Mouse (Mus musculus): ENCODE data around the gene Eif4e1b. TPM values are rescaled to one million over a fixed set of nuclear protein-coding genes. Genes with fewer than 3 reads are reported as not detected.

Gene Eif4e1b
- total and polyA plus RNA-seq, 2 experiments = not detected

DNA sequence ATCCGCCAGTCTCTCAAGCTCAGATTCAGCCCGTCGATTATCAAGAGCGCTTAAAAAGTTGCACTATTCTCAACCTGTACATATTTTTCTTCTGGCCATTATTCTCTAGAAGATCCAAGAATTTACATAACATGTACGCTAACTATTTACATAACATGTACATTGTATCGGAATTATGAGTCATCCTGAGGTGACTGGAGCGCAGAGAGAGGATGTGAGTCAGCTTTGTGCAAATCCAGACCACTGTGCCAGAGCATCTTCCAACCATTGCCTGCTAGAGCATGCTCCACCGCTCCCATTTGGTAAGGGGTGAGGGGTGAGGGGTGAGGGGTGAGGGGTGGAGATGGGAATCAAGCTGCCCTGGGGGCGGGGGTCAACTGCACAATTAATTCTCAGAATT, 29.6 kb downstream of the Eif4e1b start:
- no peak for DNase-seq (ENCODE audit: extremely low read depth, low read depth, low spot score)
- Histone ChIP-seq H3K36me3 (ENCODE audit: control insufficient read depth, insufficient read depth, low read length) (no peaks in the 10 kb centered on the region), H3K4me3 (ENCODE audit: insufficient read depth, low read depth, low read length) (no peak overlapping the region), H3K4me1 (ENCODE audit: control insufficient read depth, insufficient read depth, low read length) (no peaks in the 10 kb centered on the region), H3K27ac (replicated peaks; ENCODE audit: insufficient read depth, low read depth, low read length) (no peak overlapping the region), H3K27me3 (ENCODE audit: control insufficient read depth, insufficient read depth, low read length) (no peaks in the 10 kb centered on the region), H3K9ac (ENCODE audit: low read depth, low read length) (no peak overlapping the region), H3K79me2 (ENCODE audit: control insufficient read depth, insufficient read depth, low read length) (no peaks in the 10 kb centered on the region)
- TF ChIP-seq CTCF (IDR thresholded peaks at IDR 0.05; ENCODE audit: low read depth, low read length) (no peak), POLR2A (IDR thresholded peaks at IDR 0.05; ENCODE audit: extremely low read depth, insufficient read depth, low read length) (no peak)
- WGBS = 76% methylated on average over 9 of the region's 9 CpGs

GRCm38 (mm10) chr13:54818399-54819254, 34.8 kb downstream of the Eif4e1b start:
- Histone ChIP-seq H3K36me3 (ENCODE audit: control insufficient read depth, insufficient read depth, low read length) (no peaks in the 10 kb centered on the region), H3K27ac (replicated peaks; ENCODE audit: insufficient read depth, low read depth, low read length) (no peak overlapping the region), H3K4me1 (ENCODE audit: control insufficient read depth, insufficient read depth, low read length) (no peaks in the 10 kb centered on the region), H3K79me2 (ENCODE audit: control insufficient read depth, insufficient read depth, low read length) (no peaks in the 10 kb centered on the region), H3K4me3 (ENCODE audit: insufficient read depth, low read depth, low read length) (no peak overlapping the region; the same call in 1 of the 2 replicates), H3K27me3 (ENCODE audit: control insufficient read depth, insufficient read depth, low read length) (no peaks in the 10 kb centered on the region), H3K9ac (ENCODE audit: low read depth, low read length) (no peak overlapping the region)
- DNase-seq (ENCODE audit: extremely low read depth, low read depth, low spot score) = peak; percentile 7
- TF ChIP-seq CTCF (IDR thresholded peaks at IDR 0.05; ENCODE audit: low read depth, low read length) (no peak), POLR2A (IDR thresholded peaks at IDR 0.05; ENCODE audit: extremely low read depth, insufficient read depth, low read length) (no peak)
- WGBS = 49% methylated on average over 17 of the region's 17 CpGs

- Histone ChIP-seq H3K27ac (replicated peaks; ENCODE audit: insufficient read depth, low read depth, low read length) (no peak overlapping the region), H3K9ac (ENCODE audit: low read depth, low read length) (no peak overlapping the region), H3K27me3 (ENCODE audit: control insufficient read depth, insufficient read depth, low read length) (no peaks in the 10 kb centered on the region), H3K4me1 (ENCODE audit: control insufficient read depth, insufficient read depth, low read length) (no peaks in the 10 kb centered on the region), H3K79me2 (ENCODE audit: control insufficient read depth, insufficient read depth, low read length) (no peaks in the 10 kb centered on the region), H3K36me3 (ENCODE audit: control insufficient read depth, insufficient read depth, low read length) (no peaks in the 10 kb centered on the region), H3K4me3 (ENCODE audit: insufficient read depth, low read depth, low read length) (no peak overlapping the region)
- no peak for DNase-seq (ENCODE audit: extremely low read depth, low read depth, low spot score)
- TF ChIP-seq POLR2A (IDR thresholded peaks at IDR 0.05; ENCODE audit: extremely low read depth, insufficient read depth, low read length) (no peak), CTCF (IDR thresholded peaks at IDR 0.05; ENCODE audit: low read depth, low read length) (no peak)
- 80% methylated on average over 4 of the region's 4 CpGs for WGBS
Measured at GRCm38 (mm10) chr13:54821106-54821505, 37.3 kb downstream of the Eif4e1b start.

DNA sequence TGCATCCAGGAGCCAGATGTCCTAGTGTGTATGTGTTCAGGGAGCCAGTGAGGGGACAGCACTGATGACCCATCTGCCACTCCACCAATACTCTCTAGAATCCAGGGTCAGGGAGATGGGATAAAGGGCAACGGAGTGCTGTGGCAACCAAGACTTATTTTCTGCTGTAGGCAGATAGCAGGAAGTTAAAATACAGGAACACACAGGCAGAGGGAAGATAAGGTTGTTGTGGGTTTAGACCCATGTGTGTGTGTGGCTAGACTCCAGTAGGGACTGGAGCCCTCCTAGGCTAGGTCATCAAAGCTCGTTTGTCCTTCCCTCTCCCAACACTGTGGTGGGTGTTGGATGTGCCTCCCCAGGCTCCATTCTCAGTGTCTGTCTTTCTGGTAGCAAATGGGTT, 38.1 kb downstream of the Eif4e1b start:
- Histone ChIP-seq H3K79me2 (ENCODE audit: control insufficient read depth, insufficient read depth, low read length) (no peaks in the 10 kb centered on the region), H3K4me1 (ENCODE audit: control insufficient read depth, insufficient read depth, low read length) (no peaks in the 10 kb centered on the region), H3K4me3 (ENCODE audit: insufficient read depth, low read depth, low read length) (no peak overlapping the region), H3K9ac (ENCODE audit: low read depth, low read length) (no peak overlapping the region), H3K27ac (replicated peaks; ENCODE audit: insufficient read depth, low read depth, low read length) (no peak overlapping the region), H3K36me3 (ENCODE audit: control insufficient read depth, insufficient read depth, low read length) (no peaks in the 10 kb centered on the region), H3K27me3 (ENCODE audit: control insufficient read depth, insufficient read depth, low read length) (no peaks in the 10 kb centered on the region)
- no peak for TF ChIP-seq CTCF (IDR thresholded peaks at IDR 0.05; ENCODE audit: low read depth, low read length)
- TF ChIP-seq POLR2A (IDR thresholded peaks at IDR 0.05; ENCODE audit: extremely low read depth, insufficient read depth, low read length) = no peak
- 59% methylated on average over 2 of the region's 2 CpGs for WGBS
- DNase-seq (ENCODE audit: extremely low read depth, low read depth, low spot score) = no peak

DNA sequence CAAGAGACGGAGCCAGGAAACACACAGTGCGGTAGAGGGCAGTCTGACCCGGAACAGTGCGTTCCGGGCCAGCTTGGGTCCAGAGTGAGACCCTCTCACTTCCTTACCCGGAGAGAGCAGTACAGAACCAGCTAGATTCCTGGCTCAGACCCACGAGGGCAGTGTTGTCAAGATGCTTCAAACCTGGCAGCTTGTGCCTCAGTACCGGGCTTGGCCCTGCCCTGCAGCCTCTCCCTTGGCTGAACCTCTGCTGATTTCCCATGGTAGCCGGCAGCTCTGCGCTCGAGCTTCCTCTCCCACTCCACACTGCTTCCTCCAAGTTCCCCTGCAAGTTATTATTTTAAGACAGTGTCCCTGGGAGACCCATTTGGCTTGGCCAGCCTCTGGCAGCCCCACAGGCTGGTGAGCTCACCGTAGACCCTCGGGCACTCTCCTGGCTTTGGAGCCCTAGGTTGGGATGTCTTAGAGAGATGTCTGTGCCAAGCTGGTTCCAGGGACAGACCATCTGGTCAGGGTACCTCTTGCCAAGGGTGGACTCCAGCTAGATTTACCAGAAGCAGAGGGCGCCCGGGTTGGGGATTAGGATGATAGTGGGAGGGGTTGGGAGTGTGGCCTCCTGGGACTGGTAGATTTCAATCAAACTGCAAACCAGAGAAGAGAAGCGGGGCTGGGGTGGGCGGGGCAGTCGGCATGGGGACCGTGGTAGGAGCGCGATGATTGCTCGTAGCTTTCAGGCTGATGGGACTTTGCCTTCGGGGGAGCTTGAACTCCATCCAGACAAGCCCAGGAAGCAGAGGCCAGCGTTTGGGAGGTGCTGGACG, 40.5 kb downstream of the Eif4e1b start:
- DNase-seq (ENCODE audit: extremely low read depth, low read depth, low spot score) = peak; percentile 11
- no peaks in the 10 kb centered on the region for H3K36me3 ChIP-seq (ENCODE audit: control insufficient read depth, insufficient read depth, low read length)
- H3K27me3 ChIP-seq (ENCODE audit: control insufficient read depth, insufficient read depth, low read length) = peaks cover 4% of the 10 kb centered on the region; the same call in 1 of the 2 replicates
- no peaks in the 10 kb centered on the region for H3K4me1 ChIP-seq (ENCODE audit: control insufficient read depth, insufficient read depth, low read length)
- H3K27ac ChIP-seq (replicated peaks; ENCODE audit: insufficient read depth, low read depth, low read length) = no peak overlapping the region
- WGBS = 17% methylated on average over 25 of the region's 25 CpGs
- no peak overlapping the region; the same call in 1 of the 2 replicates for H3K4me3 ChIP-seq (ENCODE audit: insufficient read depth, low read depth, low read length)
- TF ChIP-seq CTCF (IDR thresholded peaks at IDR 0.05; ENCODE audit: low read depth, low read length) (no peak), POLR2A (IDR thresholded peaks at IDR 0.05; ENCODE audit: extremely low read depth, insufficient read depth, low read length) (no peak)
- H3K9ac ChIP-seq (ENCODE audit: low read depth, low read length) = no peak overlapping the region
- no peaks in the 10 kb centered on the region for H3K79me2 ChIP-seq (ENCODE audit: control insufficient read depth, insufficient read depth, low read length)

All from liver, adult 2 months (tissue).